Mouse (Mus musculus): ENCODE data around the gene Ccr1. TPM values are rescaled to one million over a fixed set of nuclear protein-coding genes. Genes with fewer than 3 reads are reported as not detected.
"Not testable (repeated sequence)": the region's sequence is repeated elsewhere in the genome, so short reads cannot be mapped to it uniquely, and the experiment has no call there.

Gene Ccr1
- polyA plus RNA-seq, 3 experiments from 2014 or later: 0.20 to 3.1 (median 1.7) TPM

DNA sequence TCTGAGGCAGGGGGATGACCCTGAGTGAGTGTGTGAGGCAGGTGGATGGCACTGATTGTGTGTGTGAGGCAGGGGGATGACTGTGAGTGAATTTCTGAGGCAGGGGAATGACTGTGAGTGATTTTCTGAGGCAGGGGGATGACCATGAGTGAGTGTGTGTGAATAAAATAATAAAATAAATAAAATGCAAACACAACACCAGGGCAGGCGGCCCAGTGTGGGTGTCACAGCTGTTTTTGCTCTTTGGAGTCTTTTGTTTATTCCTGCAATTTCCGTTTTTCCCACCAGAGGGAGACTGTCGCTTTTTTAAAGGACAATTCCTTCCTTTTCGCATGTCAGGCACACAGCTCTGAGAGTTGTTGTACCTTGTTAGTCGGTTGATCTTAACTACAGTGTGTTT is 42.5 kb downstream of the Ccr1 start:
- not testable (repeated sequence) for ATAC-seq

DNA sequence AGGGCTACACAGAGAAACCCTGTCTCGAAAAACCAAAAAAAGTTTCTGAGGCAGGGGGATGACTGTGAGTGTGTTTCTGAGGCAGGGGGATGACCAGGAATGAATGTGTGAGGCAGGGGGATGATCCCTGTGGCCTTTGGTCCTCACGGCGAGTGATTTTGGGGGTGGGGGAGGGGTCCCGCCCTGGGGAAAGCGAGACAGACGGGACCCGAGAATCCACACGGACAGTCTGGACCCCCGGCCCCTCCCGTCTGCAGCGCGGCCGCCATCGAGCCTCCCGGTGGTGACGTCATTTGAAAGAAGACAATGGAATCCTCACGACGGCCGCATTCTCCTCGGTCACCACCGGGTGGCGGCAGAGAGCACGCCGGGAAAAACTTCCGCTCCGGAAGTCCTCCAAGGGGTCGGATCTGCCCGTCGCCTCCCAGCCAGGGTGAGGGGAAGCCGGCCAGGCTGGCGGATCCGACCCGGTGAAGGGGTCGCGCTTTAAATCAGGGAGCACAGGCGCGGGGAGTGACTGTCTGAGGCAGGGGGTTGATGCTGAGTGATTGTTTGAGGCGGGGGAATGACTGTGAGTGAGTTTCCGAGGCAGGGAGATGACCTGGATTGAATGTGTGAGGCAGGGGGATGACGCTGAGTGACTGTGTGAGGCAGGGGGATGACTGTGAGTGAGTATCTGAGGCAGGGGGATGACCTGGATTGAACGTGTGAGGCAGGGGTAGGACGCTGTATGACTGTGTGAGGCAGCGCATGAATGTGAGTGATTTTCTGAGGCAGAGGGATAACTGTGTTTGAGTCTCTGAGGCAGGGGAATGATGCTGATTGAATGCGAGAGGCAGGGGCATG is 43.2 kb downstream of the Ccr1 start:
- ATAC-seq: peak; percentile 39

DNA sequence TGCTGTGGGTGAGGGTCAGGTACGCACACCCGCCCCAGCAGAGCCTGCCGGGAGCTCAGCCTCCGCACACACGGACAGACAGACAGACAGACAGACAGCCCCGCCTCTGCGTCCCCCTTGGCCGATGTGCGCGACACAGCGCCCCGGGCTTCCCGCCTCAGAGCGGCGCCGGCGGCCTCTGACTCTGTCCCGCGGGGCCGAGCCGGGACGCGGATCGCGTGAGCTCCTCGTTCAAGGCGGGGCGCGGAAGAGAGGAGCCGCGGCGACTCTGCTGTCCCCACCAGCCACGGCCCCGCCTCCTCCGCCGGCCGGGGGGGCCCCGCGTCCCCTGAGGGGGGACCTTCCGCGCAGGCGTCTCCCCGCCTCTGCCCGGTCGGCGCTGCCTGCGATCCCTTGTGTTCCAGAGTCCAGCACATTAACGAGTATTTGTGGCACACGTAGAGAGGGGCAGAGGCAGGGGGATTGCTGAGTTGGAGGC is 43.9 kb downstream of the Ccr1 start:
- ATAC-seq: peak; percentile 34

DNA sequence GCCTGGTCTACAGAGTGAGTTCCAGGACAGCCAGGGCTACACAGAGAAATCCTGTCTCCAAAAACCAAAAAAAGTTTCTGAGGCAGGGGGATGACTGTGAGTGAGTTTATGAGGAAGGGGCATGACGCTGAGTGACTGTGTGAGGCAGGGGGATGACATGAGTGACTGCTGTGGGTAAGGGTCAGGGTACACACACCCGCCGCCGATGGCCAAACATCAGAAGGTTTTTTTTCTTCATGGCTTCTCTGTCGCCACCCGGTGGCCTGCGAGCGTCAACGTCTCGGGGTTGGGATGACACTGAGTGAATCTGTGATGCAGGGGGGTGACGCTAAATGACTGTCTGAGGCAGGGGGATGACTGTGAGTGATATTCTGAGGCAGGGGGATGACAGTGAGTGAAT is 44.5 kb downstream of the Ccr1 start:
- ATAC-seq: peak; percentile 33

DNA sequence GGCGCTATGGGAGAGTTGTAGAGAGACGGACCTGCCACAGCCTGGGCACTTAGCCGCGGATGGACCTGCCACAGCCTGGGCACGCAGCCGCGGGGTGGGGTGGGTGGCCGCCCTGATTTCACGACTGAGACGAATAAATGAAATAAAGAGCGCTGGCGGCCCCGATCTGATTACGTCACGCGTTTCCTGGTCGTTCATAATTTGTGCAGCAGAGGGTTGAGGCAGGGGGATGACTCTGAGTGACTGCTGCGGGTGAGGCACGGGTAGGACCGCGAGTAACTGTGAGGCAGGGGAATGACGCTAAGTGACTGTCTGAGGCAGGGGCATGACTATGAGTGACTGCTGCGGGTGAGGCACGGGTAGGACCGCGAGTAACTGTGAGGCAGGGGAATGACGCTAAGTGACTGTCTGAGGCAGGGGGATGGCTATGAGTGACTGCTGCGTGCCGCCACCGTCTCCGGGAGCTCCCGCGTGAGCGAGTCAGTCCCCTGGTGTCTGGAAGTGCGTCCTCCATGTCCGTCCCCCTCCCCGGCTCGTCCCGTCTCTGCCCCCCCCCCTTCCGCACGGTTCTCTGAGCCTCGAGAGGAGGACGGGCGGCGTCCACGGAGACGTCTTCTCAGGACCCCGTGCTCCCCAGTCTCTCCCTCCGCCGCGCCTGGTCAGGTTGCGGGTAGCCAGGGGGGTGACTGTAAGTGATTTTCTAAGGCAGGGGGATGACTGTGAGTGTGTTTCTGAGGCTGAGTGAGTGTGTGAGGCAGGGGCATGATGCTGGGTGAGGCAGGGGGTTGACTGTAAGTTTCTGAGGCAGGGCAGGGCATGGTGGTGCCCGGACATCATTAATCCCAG is 45.1 kb downstream of the Ccr1 start:
- peak; percentile 15 for ATAC-seq

Other genes starting within 250 kb of the Ccr1 start
- 100 to 1,000 TPM; 136 to 568 (median 166) TPM for gene Cxcr6, start 162.2 kb downstream of the Ccr1 start, polyA plus RNA-seq (2017; shearing (Covaris generic))
- 10 to 100 TPM; 24.2 to 49.9 (median 41.1) TPM for gene Fyco1, start 116.8 kb downstream of the Ccr1 start, polyA plus RNA-seq (2017; shearing (Covaris generic))
- gene Xcr1, start 106.7 kb downstream of the Ccr1 start, polyA plus RNA-seq (2017; shearing (Covaris generic)): 1 to 10 TPM in 1 of 3 experiments, under 1 TPM in 2; 0.66 to 2.9 (median 0.69) TPM
- not detected for gene Ccr1l1, start 9.7 kb upstream of the Ccr1 start, polyA plus RNA-seq (2017; shearing (Covaris generic))
- 1 to 10 TPM in 2 of 3 experiments, under 1 TPM in 1; 0.28 to 2.0 (median 1.0) TPM for gene Ccr3, start 53.3 kb upstream of the Ccr1 start, polyA plus RNA-seq (2017; shearing (Covaris generic))
- gene Ccr2, start 133.3 kb upstream of the Ccr1 start, polyA plus RNA-seq (2017; shearing (Covaris generic)): 100 to 1,000 TPM in 1 of 3 experiments, 10 to 100 TPM in 2; 22.0 to 215 (median 46.1) TPM
- 100 to 1,000 TPM in 1 of 3 experiments, 1 to 10 TPM in 2; 2.6 to 101 (median 7.8) TPM for gene Ccr5, start 152.9 kb upstream of the Ccr1 start, polyA plus RNA-seq (2017; shearing (Covaris generic))